Mouse (Mus musculus) gonadal fat pad, adult 2 months (tissue): ENCODE measurements around the gene Trpm4. TPM values are rescaled to one million over a fixed set of nuclear protein-coding genes. Genes with fewer than 3 reads are reported as not detected.

Experiments used
- DNase-seq: peaks from one replicate; pipeline ENCODE4 v3.0.0-alpha.2; 2012; ENCODE audit warnings: low read depth
- polyA plus RNA-seq: library from polyadenylated mRNA; depleted of rRNA; stranded (reverse); fragments of >200 nt; gene quantifications from 2 replicates; pipeline ENCODE4 v1.2.3, GENCODE M21; 2012

The Trpm4 gene
- polyA plus RNA-seq, 1 experiment = 41.6 TPM

DNA sequence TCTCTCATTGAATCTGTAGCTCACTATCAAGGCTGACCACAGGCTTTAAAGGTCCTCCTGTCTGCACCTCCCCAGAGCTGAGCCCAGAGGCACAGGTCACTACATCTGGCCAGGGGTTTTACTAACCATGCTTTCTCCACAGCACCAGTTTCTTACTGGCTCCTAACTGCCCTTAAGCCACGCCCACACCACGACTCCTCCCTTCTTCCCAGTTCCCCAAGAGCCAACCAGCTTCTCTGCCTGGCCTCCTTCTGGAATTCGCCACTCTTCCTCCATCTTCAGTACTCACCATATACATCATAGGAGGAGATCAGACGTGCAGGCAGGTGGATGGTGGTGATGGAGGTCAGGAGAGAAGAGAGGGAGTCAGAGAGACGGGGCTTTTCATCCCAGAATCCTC lies 19.5 kb upstream of the Trpm4 start:
- DNase-seq = no peak

DNA sequence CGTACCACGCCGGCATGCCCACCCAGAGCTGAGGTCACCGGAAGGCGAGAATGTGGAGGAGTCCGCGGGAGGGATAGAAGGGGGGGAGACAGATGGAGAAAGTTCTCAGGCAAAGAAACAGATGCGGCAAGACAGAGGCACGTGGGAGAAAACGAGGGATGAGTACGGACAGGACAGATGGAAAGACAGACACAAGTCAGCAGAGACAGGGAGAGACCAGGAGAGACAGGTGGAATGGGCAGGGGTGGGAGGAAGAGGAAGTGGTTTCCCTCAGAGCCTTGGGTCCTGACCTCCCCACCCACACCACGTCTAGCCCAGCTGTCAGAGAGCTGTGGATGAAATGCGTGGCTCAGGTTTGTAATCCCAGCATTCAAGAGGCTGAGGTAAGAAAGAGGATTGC lies 13.3 kb upstream of the Trpm4 start:
- DNase-seq = no peak

GRCm38 (mm10) chr7:45343543-45343942 lies 10.0 kb upstream of the Trpm4 start:
- no peak for DNase-seq

- DNase-seq = no peak
Measured at GRCm38 (mm10) chr7:45342081-45342480, 8.5 kb upstream of the Trpm4 start.

DNA sequence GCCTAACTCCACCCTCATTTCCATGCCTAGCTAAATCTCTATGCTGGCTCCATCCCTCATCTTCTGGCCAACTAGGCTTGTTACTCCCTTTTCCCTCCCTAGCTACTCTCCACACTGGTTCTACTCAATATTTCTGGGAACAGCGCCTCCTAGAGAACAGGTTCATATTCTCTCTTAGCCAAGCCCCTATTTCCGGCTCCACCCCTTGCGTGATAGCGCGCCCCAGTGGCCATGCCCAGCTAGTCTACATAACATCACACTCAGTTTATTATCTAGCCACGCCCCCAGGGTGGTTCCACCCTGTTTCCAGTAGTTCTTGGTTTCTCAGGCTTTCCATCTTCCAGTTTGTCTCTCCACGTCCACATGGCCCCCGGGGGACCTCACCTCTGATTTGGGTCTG lies 7.7 kb upstream of the Trpm4 start:
- DNase-seq = no peak

GRCm38 (mm10) chr7:45340669-45341068 lies 7.1 kb upstream of the Trpm4 start:
- no peak for DNase-seq

GRCm38 (mm10) chr7:45340066-45340442 lies 6.5 kb upstream of the Trpm4 start:
- DNase-seq = no peak

GRCm38 (mm10) chr7:45339410-45340065 lies 6.0 kb upstream of the Trpm4 start:
- DNase-seq = no peak

DNA sequence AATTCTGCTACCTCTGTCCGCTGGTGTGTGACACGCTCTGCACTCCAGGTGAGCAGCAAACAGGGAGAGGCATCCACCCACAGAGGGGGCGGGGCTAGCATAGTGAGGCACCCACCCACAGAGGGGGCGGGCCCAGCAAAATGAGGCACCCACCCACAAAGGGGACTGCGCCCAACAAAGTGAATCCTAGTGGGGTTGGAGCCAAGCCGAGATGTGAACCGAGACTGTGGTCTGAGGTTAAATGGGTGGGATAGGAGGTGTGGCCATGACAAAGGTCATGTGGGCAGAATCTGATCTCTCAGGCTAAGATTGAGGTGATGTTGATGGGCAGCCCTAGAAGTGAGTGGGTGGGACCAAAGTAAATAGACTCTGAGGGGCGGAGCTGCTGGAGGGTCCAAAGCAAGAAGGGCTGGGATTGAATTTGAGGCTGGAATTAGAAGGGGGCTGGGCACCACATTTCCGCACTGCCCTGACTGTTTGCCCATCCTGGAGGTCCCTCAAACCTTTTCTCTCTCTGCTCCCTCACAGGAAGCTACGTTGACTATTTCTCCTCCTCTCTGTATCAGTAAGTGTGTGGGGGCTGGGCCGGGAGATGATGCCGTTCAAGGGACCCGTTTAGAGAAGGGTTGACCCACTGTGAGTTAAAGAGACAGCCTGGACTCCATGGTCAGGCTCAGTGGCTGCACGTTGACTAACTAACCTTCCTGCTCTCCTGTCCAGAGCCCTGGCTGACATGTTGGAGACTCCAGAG lies 4.8 kb upstream of the Trpm4 start:
- DNase-seq = no peak

DNA sequence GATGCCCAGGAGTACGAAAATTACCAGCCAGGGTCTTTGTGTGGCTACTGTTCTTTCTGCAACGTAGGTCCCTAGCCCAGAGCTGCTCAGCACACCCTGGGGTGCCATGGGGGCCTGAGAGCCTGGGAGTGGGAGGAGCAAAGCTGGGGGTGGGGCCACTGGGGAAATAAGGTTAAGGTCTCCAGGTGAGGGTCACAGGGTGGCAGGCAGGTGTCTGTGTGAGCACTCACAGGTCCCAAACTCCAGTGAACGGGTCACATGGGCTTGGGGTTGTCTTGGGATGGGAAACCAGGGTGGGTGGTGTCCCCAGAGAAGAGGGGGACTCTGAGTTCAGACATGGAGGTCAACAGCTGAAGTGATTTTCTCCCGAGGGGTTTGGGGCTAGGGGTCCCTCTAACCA lies 3.9 kb upstream of the Trpm4 start:
- no peak for DNase-seq

- DNase-seq = no peak
Measured at GRCm38 (mm10) chr7:45336319-45336718, 2.7 kb upstream of the Trpm4 start.

GRCm38 (mm10) chr7:45335056-45335455 lies 1.5 kb upstream of the Trpm4 start, which contains the start of gene Hrc:
Gene Hrc, plus strand, starts transcription at chr7:45335290.
- no peak for DNase-seq

DNA sequence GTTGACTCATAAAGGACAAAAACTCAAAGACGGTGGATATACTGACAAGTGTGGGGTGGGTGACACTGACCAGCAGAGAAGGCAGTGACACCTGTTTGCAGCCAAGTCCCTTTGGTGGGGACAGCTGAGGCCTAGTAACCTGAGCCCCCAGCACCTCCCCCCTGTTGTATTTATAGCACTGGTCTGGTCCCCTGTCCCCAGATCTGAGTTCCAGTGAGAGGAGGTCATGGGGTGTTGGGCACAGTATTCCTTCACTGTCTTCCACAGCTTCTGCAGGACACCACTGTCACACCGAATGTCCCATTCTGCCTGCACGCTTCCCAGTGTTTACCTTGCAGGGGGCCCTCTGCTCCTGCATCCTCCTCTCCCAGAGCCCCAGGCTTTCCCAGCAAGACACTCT lies 1.0 kb upstream of the Trpm4 start:
- no peak for DNase-seq

GRCm38 (mm10) chr7:45332685-45333425 lies 725 bp downstream of the Trpm4 start:
- no peak for DNase-seq

GRCm38 (mm10) chr7:45331502-45331901 lies 2.1 kb downstream of the Trpm4 start:
- no peak for DNase-seq

DNA sequence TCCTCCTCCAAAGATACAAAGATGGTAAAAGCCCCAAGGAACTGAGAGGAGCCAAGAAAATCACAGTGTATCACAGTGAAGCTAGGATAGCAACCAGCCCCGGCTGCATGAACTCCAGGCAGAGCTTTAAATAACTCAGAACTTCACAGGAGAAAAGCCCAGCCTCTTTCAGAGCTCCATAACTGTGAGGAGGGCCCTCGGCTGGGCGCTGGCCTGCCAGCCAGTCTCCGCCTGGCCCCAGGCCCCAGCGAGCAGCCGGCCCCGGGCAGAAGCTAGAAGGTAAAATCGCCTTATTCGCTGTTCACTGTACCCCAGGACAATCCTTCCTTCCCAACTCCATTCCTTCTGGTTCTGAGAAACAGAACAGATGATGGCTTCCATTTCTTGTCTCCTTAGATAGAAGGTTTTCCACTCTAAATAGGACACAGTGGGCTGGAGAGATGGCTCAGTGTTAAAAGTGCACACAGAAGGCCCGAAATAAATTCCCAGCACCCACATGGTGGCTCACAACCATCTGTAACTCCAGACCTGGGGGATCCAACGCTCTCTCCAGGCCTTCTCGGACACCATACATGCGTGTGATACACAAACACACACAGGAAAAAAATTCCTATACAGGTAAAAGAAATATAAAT lies 4.6 kb downstream of the Trpm4 start:
- no peak for DNase-seq

- DNase-seq = no peak
Measured at GRCm38 (mm10) chr7:45325800-45326199, 7.8 kb downstream of the Trpm4 start.

GRCm38 (mm10) chr7:45323069-45323468 lies 10.5 kb downstream of the Trpm4 start:
- no peak for DNase-seq

- DNase-seq = no peak
Measured at GRCm38 (mm10) chr7:45322245-45322644, 11.3 kb downstream of the Trpm4 start.

DNA sequence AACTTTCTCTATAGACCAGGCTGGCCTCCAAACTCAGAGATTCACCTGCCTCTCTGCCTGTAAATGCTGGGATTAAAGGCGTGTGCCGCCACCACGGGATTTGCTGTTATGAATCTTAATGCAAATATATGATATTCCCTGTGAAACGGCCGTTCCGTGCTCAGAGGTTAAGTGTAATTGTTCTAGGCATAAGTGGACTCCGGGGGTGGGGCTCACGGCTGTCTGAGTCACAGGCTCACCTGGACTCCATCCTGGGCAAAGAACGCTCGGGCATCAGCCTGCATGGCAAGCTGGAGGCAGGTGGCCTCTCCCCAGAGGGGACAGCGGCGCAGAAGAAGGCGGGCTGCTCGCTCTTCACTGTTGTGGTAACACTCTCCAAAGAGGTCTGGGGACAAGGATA lies 17.0 kb downstream of the Trpm4 start:
- no peak for DNase-seq

- no peak for DNase-seq
Measured at GRCm38 (mm10) chr7:45315182-45315701, 18.3 kb downstream of the Trpm4 start.

GRCm38 (mm10) chr7:45313495-45313894 lies 20.1 kb downstream of the Trpm4 start:
- no peak for DNase-seq
